Mouse (Mus musculus) B cell, adult 2 months (primary cell): ENCODE data around the gene Ing1.
A peak's percentile ranks its signal among the peaks of the same experiment; 100 is the strongest.

Experiments used
- DNase-seq, 2 experiments: peaks; one replicate each; pipeline ENCODE4 v3.0.0; 2022

The Ing1 gene

DNA sequence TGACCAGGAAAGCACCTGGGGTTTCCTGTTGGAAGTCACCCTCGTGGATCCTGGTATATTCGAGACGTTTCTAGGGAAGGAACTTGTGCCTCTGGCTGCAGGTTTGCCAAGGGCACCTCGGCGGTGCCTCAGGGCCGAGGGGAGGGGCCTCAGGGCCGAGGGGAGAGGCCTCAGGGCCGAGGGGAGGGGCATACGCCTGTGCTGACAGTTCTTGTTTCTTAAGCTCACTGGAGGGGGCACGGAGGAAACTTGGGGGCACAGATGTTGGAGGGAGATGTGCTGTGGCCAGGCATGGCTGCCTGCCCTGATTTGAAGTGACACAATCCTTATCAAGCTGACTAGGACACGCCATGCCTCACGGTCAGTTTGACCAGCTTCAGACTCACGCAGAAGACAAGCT, 36.9 kb downstream of the Ing1 start:
- DNase-seq: peak in 1 of 2 experiments; percentile 9

DNA sequence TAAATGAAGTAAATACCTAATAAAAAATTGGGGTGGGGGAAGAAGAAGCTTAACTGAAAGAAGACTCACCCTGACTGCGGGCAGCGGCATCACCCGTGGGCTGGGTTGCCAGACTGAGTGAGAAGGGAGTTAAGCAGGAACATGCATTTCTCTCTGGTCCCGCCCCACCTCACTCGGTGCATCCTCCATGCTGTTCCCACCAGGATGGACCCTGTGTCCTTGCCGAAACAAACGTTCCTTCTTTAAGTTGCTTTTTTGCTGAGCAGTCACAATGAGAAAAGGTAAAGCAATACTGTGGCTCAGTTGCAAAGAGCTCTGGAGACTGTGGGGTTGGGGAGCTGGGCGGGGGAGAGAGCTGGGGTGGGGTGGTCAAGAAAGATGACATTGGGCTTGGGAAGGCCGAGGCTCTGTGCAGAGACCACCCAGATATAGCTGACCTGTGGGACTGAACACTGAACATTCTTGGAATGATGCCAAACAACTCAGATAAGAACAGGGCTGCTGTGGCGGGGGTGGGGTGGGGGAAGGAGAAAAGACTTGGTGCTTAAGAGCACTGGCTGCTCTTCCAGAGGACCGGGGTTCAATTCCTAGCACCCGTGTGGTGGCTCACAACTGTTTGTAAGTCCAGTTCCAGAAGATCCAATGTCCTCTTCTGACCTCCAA, 38.0 kb downstream of the Ing1 start:
- DNase-seq: no peak

DNA sequence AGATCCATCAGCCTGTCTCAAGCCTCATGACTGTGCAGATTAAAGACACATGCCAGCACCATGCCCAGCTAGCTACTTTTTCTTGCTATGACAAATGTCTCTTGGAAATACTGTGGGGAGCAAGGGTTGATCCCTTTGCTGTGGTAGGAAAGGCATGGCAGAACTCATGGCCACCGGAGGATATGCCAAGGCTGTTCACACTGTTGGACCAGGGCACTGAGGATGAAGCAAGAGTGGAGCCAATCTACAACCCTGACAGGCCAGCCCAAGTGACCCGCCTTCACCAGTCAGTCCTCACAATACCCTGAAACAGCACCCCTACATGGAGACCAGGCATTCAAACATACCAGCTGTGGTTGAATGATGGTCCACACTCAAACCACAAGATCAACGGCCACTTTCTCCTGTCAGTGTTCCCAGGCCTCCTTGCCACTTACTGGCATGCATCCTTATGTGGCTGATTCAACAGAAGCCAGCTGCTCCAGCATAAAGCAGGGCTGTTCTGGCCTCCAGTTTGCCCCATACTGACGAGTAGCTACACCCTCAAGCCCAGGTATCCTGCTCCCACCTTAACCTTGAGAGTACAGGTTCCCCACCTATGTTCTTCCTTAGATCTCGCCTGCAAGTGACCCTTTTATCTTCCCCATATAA, 45.1 kb downstream of the Ing1 start:
- DNase-seq: no peak

DNA sequence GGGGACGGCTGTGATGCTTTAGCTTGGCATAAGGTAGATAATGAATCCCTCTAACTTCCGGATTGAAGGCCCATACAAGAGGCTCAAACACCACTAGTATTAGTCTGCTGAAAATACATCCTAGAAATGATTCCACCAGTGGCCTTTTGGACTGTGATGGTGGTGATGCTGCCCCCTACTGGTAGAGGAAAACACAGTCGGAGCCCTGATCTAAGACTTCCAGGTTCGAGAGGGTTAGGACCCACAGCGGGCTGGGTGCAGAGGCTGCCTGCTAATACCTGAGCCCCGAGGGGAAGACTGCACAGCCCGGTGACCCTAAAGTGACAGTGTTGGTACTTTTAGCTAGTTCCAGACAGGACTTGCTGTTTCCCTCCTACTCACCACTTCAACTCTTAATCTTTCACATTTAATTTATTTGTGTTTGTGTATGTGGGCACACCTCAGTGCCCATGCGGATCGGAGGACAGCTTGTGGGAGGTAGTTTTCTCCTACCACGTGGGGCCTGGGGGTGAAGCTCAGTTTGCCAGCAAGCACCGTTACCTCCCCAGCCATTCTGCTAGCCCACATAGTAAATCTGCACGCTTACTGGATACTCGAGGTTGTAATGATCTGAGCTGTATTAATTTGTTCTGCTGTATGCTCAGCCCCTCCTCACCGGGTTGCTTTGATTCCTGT, 46.8 kb downstream of the Ing1 start:
- DNase-seq: peak; percentile 80 to 81

DNA sequence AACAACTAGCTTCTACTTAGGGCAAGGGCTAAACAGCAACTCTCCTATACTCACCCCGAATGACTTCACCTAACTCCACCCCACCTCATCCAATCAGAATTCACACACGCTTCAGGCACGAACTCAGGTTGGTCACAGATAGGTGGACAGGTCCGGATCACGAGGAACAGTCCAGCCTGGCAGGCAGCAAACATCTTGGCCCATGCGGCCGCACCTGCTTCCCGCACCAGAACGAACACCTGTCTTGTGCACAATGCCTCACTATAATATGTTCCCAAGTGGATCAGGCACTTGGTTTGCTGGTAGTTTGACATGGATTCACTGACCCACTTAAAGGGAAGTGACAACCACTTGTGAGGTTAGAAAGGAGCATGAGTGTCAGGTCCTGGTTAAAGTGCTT, 53.5 kb downstream of the Ing1 start:
- no peak for DNase-seq
